Mouse (Mus musculus) limb, embryonic 10.5 days (tissue): ENCODE data around the gene Zmat3. TPM values are rescaled to one million over a fixed set of nuclear protein-coding genes. Genes with fewer than 3 reads are reported as not detected.
A peak's percentile ranks its signal among the peaks of the same experiment; 100 is the strongest.

Experiments used
- DNase-seq: peaks from one replicate; pipeline ENCODE4 v3.0.0-alpha.2; 2017; ENCODE audit warnings: low spot score
- H3K27ac ChIP-seq: fragments of 300-500 bp; sonication (generic); 2 replicates; pipeline ENCODE4 v1.5.1; 2016; ENCODE audit warnings: mild to moderate bottlenecking
- H3K27me3 ChIP-seq: fragments of 300-500 bp; sonication (generic); 2 replicates; pipeline ENCODE4 v1.6.1; 2016; ENCODE audit warnings: low read depth, mild to moderate bottlenecking; ENCODE audit not compliant: poor library complexity, severe bottlenecking
- H3K36me3 ChIP-seq: fragments of 300-500 bp; sonication (generic); 2 replicates; pipeline ENCODE4 v1.6.1; 2016; ENCODE audit warnings: mild to moderate bottlenecking, moderate library complexity
- H3K4me1 ChIP-seq: fragments of 300-500 bp; sonication (generic); 2 replicates; pipeline ENCODE4 v1.6.1; 2016
- H3K4me3 ChIP-seq: fragments of 300-500 bp; sonication (generic); 2 replicates; pipeline ENCODE4 v1.5.1; 2016; ENCODE audit warnings: mild to moderate bottlenecking, moderate library complexity
- H3K9me3 ChIP-seq: fragments of 300-500 bp; sonication (generic); replicated peaks from 2 replicates; pipeline ENCODE4 v1.6.1; 2016; ENCODE audit warnings: mild to moderate bottlenecking
- WGBS: fragments of 180-500 bp; shearing (Covaris S2); methylation state at CpG from one replicate; pipeline ENCODE4 v1.1.7; 2016; 5-methylcytosine and 5-hydroxymethylcytosine counted together
- polyA plus RNA-seq: library from polyadenylated mRNA; unstranded; fragments of >200 nt; fragmentation: Nextera tagmentation; extraction: Ambion mirVana; gene quantifications from 2 replicates; pipeline ENCODE4 v1.2.1, GENCODE M21; 2016

Zmat3 gene
- polyA plus RNA-seq, 1 experiment from 2014 or later: 5.4 TPM

DNA sequence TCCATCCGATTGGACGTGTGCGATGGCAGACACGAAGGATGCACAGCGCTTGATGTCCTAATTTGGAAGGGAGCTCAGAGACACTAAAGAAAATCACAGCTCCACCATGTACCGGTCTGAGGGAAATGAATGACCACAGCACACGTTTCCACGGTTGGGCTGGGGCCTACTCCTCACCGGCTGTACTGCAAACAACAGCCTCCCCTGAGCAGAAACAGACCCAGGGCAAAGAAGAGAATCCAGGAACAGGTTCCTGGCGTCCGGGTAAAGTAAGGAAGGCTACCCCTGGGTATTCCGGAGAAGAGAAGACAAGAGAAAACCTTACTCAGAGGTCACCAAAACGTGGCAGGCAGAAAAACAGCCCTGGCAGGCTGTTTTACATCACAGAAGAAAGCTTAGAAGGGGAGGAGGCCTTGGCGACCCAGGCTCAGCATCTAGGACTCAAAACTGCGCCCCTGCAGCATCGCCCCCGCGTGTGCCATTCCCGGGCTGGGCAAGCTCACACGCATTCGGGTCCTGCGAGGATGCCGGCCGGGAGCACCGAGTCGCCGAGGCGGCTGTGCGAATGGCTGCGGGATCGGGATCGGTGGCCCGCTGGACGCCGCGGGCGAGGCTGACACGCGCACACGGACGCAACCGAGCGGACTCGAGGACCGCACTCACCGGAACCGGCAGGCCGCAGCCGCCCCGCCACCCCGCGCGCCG, 821 bp downstream of the Zmat3 start:
- Histone ChIP-seq H3K27ac (peak overlapping the region; percentile 88), H3K27me3 (peaks cover 9% of the 10 kb centered on the region), H3K9me3 (no peaks in the 10 kb centered on the region), H3K4me1 (peaks cover 23% of the 10 kb centered on the region), H3K36me3 (no peaks in the 10 kb centered on the region), H3K4me3 (peak overlapping the region; percentile 80)
- peak; percentile 77 for DNase-seq
- WGBS: 1% methylated on average over 54 of the region's 54 CpGs

DNA sequence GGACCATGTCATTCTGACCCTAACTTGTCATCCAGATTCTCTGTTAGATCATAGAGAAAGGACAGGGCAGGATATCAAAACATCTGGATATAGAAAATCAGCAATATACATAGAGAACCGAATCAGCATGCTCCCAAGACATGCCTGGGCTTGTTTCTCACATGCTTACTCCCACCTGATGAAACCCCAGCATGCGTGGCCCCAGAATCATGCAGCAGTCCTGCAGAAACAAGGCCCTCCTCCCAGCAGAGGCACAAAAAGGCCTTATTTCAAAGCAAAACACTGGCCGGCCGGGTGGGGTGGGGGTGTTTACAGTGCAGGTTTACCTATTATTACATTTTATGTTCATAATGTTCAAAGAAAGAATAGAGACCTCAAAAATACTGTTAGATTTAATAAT, 1.6 kb downstream of the Zmat3 start:
- no peak overlapping the region for H3K27ac ChIP-seq
- 61% methylated on average over 4 of the region's 4 CpGs for WGBS

DNA sequence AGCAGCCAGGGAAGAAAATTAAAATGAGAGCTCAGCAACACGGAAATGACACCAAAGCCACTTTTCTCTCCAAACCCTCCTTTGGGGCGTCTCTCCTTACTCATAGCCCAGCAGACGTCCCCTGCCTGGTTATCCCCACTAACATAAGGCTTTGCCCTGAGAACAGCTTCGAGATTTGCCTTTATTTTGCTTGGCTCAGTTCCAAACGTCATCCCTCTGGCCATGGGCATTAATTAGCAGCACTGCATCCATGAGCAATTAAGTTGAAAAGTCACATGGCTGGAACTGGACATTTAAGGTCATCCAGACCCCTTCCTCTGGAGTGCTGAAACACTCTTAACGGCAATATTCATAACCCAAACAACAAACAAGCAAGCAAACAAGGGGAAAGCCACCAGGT, 4.6 kb downstream of the Zmat3 start:
- H3K4me3 ChIP-seq: no peak overlapping the region
- H3K9me3 ChIP-seq: no peaks in the 10 kb centered on the region
- H3K36me3 ChIP-seq: no peaks in the 10 kb centered on the region
- H3K4me1 ChIP-seq: peaks cover 17% of the 10 kb centered on the region
- no peak overlapping the region for H3K27ac ChIP-seq
- peaks cover 1% of the 10 kb centered on the region; the same call in 1 of the 2 replicates for H3K27me3 ChIP-seq
- no peak for DNase-seq
- WGBS: 69% methylated on average over 6 of the region's 6 CpGs

More for the DNA sequence above, 1.6 kb downstream of the Zmat3 start:
- no peaks in the 10 kb centered on the region for H3K36me3 ChIP-seq
- no peaks in the 10 kb centered on the region for H3K9me3 ChIP-seq
- peak overlapping the region; percentile 80 for H3K4me3 ChIP-seq
- peaks cover 9% of the 10 kb centered on the region for H3K27me3 ChIP-seq
- no peak for DNase-seq
- H3K4me1 ChIP-seq: peaks cover 23% of the 10 kb centered on the region

DNA sequence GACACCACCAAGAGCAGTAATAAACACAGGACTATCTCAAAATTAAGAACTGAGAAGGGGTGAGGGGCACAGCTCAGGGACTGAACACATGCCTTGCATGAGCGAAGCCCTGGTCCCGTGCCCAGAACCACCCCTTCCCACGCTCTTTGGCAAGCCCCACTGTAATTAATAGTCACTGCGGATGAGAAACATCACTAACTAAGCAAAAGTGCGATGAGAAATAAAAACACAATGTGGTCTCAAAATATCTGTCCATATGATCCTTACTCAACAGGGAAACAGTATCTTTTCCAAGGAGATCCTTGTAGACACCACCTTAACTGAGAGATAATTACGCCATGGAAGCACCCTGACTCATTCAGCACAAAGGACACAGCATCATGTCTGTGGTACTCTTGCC, 17.9 kb downstream of the Zmat3 start:
- no peak for DNase-seq
- WGBS: 96% methylated on average over 6 of the region's 6 CpGs
- H3K36me3 ChIP-seq: peaks cover 9% of the 10 kb centered on the region
- no peak overlapping the region for H3K4me3 ChIP-seq
- no peak overlapping the region for H3K27ac ChIP-seq
- no peaks in the 10 kb centered on the region for H3K4me1 ChIP-seq
- no peaks in the 10 kb centered on the region for H3K9me3 ChIP-seq
- H3K27me3 ChIP-seq: no peaks in the 10 kb centered on the region

DNA sequence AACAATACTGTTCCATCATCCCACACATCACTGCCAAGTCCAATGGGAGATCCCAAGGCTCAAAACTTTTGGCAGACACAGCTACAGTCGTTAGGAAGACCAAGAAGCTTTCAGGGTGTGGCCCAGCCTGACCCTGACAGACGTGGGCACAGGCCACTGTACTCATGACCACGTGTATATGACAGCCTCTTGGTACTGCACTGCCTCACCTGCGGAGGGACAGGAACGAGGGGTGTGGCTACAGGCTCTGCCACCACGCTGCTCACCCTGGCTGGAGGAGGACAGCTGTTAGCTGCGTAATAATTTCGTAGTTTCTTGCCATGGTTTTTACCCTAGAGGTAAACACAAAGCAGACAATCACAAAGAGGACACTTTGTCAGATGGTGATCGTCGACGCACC, 20.6 kb downstream of the Zmat3 start:
- Histone ChIP-seq H3K4me3 (no peak overlapping the region), H3K36me3 (peaks cover 24% of the 10 kb centered on the region), H3K9me3 (no peaks in the 10 kb centered on the region), H3K4me1 (no peaks in the 10 kb centered on the region), H3K27me3 (no peaks in the 10 kb centered on the region), H3K27ac (no peak overlapping the region)
- DNase-seq: no peak
- WGBS: 82% methylated on average over 11 of the region's 11 CpGs

DNA sequence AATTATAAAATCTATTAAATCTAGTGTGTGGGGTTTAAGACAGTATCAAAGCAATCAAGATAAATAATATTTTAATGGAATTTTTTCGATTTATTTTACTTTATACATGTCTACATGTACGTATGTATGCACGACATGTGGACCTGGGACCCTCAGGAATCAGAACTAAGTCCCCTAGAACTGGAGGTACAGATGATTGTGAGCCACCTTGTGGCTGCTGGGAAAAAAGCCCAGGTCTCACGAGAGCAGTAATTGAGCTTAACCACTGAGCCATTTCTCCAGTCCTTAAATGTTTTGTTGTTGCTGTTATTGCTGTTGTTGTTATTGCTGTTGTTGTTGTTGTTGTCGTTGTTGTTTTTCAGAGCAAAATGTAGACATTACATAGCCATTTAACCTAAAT, 21.0 kb downstream of the Zmat3 start:
- no peaks in the 10 kb centered on the region for H3K27me3 ChIP-seq
- DNase-seq: no peak

DNA sequence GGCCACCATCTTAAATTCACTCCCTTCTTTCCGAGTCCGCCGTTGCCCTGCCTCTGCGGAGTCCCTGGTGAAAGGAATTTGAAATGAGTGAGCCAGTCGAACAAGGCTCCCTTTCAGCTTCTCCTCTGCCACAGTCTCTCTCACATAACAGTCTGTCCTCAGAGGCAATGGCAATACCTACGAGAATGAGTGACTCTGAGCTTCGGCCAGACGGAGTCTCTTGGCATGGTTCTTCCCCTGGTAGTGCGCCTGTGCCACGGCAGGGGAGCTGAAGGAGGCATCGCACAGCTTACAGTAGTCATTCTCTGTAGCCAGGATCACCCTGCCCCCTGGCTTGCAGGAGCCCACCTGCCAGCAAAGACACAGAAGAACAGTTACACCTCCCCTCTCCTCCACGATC, 22.4 kb downstream of the Zmat3 start:
- Histone ChIP-seq H3K36me3 (peaks cover 24% of the 10 kb centered on the region), H3K9me3 (no peaks in the 10 kb centered on the region), H3K4me3 (no peak overlapping the region), H3K4me1 (no peaks in the 10 kb centered on the region), H3K27me3 (no peaks in the 10 kb centered on the region), H3K27ac (no peak overlapping the region)
- 93% methylated on average over 12 of the region's 12 CpGs for WGBS
- no peak for DNase-seq

More for the DNA sequence above, 21.0 kb downstream of the Zmat3 start:
- H3K4me1 ChIP-seq: no peaks in the 10 kb centered on the region
- H3K36me3 ChIP-seq: peaks cover 24% of the 10 kb centered on the region
- H3K27ac ChIP-seq: no peak overlapping the region
- H3K4me3 ChIP-seq: no peak overlapping the region
- no peaks in the 10 kb centered on the region for H3K9me3 ChIP-seq
- WGBS: 82% methylated on average over 5 of the region's 5 CpGs

DNA sequence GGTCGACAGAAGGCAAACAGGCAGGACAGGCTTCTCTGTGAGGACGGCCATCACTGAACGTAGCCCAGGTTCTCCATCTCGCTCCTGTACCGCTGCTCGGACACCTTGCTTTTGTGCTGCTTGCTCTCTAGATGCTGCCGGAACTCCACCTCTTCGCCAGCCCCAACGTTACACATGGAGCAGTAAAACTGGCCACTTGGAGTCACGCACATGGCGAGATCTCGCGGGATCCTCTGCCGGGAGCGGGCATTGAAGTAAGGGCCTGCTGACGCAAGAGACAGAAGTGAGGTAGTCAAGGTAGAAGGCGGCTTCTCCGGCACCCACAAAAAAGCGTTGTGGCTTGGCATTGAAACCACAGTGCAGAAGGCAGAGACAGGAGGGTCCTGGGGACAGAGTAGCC, 24.4 kb downstream of the Zmat3 start:
- Histone ChIP-seq H3K27ac (no peak overlapping the region), H3K4me1 (no peaks in the 10 kb centered on the region), H3K36me3 (peaks cover 24% of the 10 kb centered on the region), H3K27me3 (no peaks in the 10 kb centered on the region), H3K4me3 (no peak overlapping the region), H3K9me3 (no peaks in the 10 kb centered on the region)
- 95% methylated on average over 19 of the region's 19 CpGs for WGBS
- no peak for DNase-seq

DNA sequence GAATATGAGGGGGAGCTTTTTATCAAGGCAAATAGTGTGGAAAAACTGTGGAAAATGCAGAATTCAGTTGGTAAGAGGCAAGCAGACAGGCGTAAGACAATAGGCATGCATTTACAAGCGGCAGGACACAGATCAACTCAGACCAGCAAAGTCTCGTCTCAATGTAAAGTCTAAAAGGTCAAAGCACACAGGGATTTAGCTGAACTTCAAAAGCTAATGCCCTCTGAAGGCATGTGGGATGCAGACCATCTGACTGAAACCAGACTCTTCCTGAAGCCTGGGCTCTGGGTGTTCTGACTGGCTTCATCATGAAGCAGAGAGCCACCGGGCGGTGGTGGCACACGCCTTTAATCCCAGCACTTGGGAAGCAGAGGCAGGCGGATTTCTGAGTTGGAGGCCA, 27.6 kb downstream of the Zmat3 start:
- no peak for DNase-seq
- 79% methylated on average over 7 of the region's 7 CpGs for WGBS

DNA sequence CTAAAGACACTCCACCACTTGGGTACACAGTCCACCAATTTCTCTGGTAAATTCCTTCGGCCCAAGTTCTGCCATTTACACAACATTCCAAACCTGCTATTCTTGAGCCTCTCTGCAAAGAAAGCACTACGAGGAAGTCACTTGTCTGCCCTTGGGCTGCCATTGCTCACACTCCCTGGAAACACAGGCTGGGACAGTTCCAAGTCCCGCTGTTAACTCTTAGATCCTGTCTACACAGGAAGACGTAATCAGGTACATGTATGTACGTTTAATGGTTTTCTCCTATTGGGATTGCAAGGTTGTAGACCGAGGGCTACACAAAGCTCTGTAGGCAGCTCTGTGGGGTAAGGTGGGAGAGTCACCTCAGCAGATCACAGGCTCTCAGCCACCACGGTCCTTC, 28.0 kb downstream of the Zmat3 start:
- no peaks in the 10 kb centered on the region for H3K9me3 ChIP-seq
- no peak overlapping the region for H3K4me3 ChIP-seq
- no peaks in the 10 kb centered on the region for H3K4me1 ChIP-seq
- WGBS: 93% methylated on average over 7 of the region's 7 CpGs
- no peaks in the 10 kb centered on the region for H3K27me3 ChIP-seq
- peaks cover 13% of the 10 kb centered on the region for H3K36me3 ChIP-seq
- DNase-seq: no peak
- no peak overlapping the region for H3K27ac ChIP-seq

More for the DNA sequence above, 27.6 kb downstream of the Zmat3 start:
- H3K4me3 ChIP-seq: no peak overlapping the region
- H3K27me3 ChIP-seq: no peaks in the 10 kb centered on the region
- H3K36me3 ChIP-seq: peaks cover 18% of the 10 kb centered on the region
- no peak overlapping the region for H3K27ac ChIP-seq
- H3K9me3 ChIP-seq: no peaks in the 10 kb centered on the region
- H3K4me1 ChIP-seq: no peaks in the 10 kb centered on the region

DNA sequence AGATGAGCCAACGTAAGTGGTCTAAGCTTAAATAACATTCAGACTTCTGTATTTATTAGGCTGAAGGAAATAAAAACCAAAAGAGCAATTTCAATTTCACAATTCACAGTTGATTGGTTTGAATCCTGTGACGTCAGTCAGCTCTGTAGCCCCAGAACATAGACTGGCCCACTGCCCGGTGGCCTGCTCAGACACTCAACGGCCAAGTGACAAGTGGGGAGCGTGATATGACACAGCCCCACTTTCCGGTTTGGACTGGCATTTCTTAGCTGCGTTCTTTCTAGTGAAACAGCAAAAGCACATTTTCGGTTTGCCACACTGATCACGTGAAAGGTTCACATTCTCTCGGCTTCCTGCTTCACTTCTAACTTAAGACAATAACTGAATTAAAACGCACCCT, 30.9 kb downstream of the Zmat3 start:
- 92% methylated on average over 11 of the region's 11 CpGs for WGBS
- H3K36me3 ChIP-seq: no peaks in the 10 kb centered on the region
- no peak overlapping the region for H3K4me3 ChIP-seq
- no peaks in the 10 kb centered on the region for H3K9me3 ChIP-seq
- no peak overlapping the region for H3K27ac ChIP-seq
- DNase-seq: no peak
- H3K4me1 ChIP-seq: no peaks in the 10 kb centered on the region
- H3K27me3 ChIP-seq: no peaks in the 10 kb centered on the region

DNA sequence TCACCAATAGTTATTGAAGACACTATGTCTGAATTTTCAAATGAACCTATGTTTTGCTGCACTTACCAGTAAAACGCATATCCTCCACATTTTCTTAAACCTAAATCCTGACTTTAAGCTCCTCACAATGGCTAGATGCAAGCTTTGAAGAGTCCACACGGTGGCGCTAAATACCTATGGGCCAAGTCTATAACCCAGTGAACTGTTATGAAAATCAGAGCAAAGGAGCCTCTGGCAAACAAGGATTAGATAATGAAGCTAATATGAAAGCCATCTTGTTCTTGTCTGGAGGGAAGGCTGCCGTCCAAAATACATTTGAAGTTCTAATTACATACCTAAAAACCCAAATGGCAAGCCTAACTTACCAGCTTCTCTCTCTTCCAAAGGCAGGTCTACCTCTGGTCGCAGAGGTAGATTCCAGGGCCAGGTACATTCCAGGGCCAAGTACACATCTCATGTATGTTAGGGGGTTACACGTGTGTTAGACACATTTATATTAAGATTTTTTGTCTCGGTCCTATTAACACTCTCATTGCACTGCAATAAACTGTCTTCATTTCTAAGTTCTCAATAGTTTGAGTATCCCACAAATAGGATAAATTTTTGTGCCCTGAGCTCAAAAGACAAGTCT, 32.2 kb downstream of the Zmat3 start:
- Histone ChIP-seq H3K36me3 (no peaks in the 10 kb centered on the region), H3K27ac (no peak overlapping the region), H3K9me3 (no peaks in the 10 kb centered on the region), H3K27me3 (no peaks in the 10 kb centered on the region), H3K4me3 (no peak overlapping the region), H3K4me1 (no peaks in the 10 kb centered on the region)
- DNase-seq: peak; percentile 79
- WGBS: 39% methylated on average over 7 of the region's 7 CpGs

DNA sequence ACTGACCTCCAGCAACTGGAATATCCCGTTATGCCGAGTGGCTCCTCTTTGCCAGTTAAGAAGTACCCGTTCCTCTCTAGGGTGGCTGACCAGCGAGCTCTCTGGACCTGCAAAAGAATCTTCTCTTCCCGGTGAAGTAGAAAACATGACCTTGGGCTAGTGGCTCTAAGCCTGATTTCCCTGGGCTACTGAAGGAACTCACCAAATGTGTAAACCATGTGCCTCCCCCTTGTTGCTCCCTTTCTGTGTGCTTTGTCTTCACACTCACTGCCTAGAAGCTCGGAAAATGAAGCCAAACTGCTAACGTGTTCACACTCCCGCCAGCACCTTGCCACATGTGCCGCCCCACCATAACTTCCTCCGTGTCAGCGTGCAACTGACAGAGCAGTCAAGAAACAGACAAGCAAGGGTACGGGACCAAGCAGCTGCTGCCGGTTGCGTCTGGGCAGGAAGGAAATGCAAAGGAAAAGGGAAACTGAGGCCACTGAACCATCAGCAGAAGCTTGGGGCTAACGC, 47.9 kb downstream of the Zmat3 start:
- Histone ChIP-seq H3K4me3 (no peak overlapping the region), H3K27ac (no peak overlapping the region), H3K9me3 (no peaks in the 10 kb centered on the region), H3K36me3 (no peaks in the 10 kb centered on the region), H3K4me1 (no peaks in the 10 kb centered on the region), H3K27me3 (0 out of 2 replicates have a peak, but pooled peaks cover 3% of the 10 kb centered on the region)
- 61% methylated on average over 15 of the region's 15 CpGs for WGBS
- DNase-seq: peak; percentile 34
